8 mouse cellular contexts compared by ENCODE assay signal in genomic region chr6:145340657-145341146, GRCm38 (mm10).
DNase-seq lines count a peak whose midpoint lies in the region; ATAC-seq lines count a peak whose summit lies in the region.

No protein-coding gene starts in this region.

- peak; percentile 98 for DNase-seq in NIH3T3 (ENCODE audit: low read depth)
- peak; percentile 95 to 97 for DNase-seq in cerebellum, postnatal 10 days
- peak; percentile 89 to 91 for DNase-seq in frontal cortex, postnatal 14 days (ENCODE audit: low spot score in 2 of 2)
- DNase-seq in layer of hippocampus, postnatal 36 days = peak; percentile 90 to 91
- peak; percentile 98 for DNase-seq in lung, postnatal 36 days
- peak; percentile 99 for DNase-seq in retina, postnatal 1 day
- peak; percentile 85 to 96 for DNase-seq in urinary bladder, adult 18-20 months (ENCODE audit: low spot score in 2 of 2)

- H3K9ac ChIP-seq in hindbrain, embryonic 13.5 days = peak overlapping the region; percentile 69

- peak overlapping the region; percentile 52 for H3K4me3 ChIP-seq in hindbrain, embryonic 13.5 days

- peak overlapping the region; percentile 91 for H3K27ac ChIP-seq in hindbrain, embryonic 13.5 days

- peak overlapping the region; percentile 86 for H3K4me2 ChIP-seq in hindbrain, embryonic 13.5 days

- H3K4me1 ChIP-seq in hindbrain, embryonic 13.5 days (replicated peaks) = peaks cover 11% of the 10 kb centered on the region; the same call in 1 of the 2 replicates

- no peaks in the 10 kb centered on the region for H3K9me3 ChIP-seq in hindbrain, embryonic 13.5 days

- no peaks in the 10 kb centered on the region for H3K36me3 ChIP-seq in hindbrain, embryonic 13.5 days

- H3K27me3 ChIP-seq in hindbrain, embryonic 13.5 days = peaks cover 11% of the 10 kb centered on the region; the same call in 1 of the 2 replicates

- 0% methylated on average over 37 of the region's 37 CpGs for WGBS in hindbrain, embryonic 13.5 days

- peak; percentile 92 for ATAC-seq in hindbrain, embryonic 13.5 days (ENCODE audit: low FRiP score)

Comparison
In these comparisons a context has a peak if more than half of its experiments do, and no peak if none do; other contexts are left out.
1. Peak in every context shown above with its lines: DNase-seq, ATAC-seq, H3K4me3 ChIP-seq and H3K27ac ChIP-seq.